Mouse (Mus musculus) neural tube, embryonic 10.5 days (tissue): Measurements from ENCODE around the gene Cdkal1.

Experiments
- DNase-seq: peaks from one replicate; pipeline ENCODE4 v3.0.0-alpha.2; 2017; ENCODE audit warnings: low spot score; ENCODE audit errors: extremely low spot score

The Cdkal1 gene

GRCm38 (mm10) chr13:29415967-29416366, 439.5 kb downstream of the Cdkal1 start:
- peak; percentile 46 for DNase-seq

GRCm38 (mm10) chr13:29414878-29415277, 440.6 kb downstream of the Cdkal1 start:
- no peak for DNase-seq

DNA sequence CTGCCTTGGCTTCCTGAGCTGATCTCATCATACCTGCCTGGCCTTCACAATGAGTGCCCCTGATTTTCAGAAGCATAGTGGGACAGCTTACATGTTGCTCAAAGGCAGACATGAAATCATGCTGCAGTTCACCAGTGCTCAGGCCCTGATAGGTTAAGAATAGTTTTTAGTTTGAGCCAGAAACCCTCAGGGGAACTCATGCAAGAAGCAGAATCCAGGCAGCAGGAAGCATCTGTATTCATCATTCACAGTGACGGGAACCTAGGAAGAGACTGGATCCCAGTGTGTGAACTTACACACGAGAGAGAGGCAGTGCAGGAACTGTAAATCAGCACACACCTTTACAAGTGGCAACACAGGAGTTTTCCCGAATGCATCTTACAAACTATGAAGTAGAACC, 441.0 kb downstream of the Cdkal1 start:
- no peak for DNase-seq

GRCm38 (mm10) chr13:29411176-29411575, 444.3 kb downstream of the Cdkal1 start:
- DNase-seq, result no peak

- no peak for DNase-seq
Observed at GRCm38 (mm10) chr13:29407619-29408018, 447.9 kb downstream of the Cdkal1 start.

- DNase-seq, result no peak
Observed at GRCm38 (mm10) chr13:29405316-29405715, 450.2 kb downstream of the Cdkal1 start.

- DNase-seq, result no peak
Observed at GRCm38 (mm10) chr13:29403217-29403616, 452.3 kb downstream of the Cdkal1 start.

DNA sequence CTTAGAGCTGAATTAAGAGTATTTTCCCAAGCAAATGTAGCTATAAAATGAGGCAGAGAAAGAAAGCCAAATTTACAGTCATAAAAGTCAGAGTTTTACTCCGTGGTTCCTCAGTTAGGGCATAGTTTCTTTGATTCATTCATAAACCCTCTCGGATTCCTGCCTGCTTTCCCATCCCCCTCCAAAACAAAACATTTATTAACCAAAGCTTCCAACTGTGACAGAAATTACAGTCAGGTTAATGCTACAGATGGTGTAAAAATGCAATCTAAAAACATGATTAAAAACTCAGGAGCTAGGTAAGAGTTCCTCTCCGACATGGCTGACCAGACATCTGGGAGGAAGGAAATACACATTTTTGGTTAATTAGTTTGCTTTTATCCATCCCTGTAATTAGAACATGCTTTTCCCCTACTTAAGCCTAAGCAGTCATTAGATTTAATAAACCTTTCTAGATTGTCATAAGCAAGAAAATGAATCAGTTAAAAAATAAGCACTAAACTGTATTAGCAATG, 452.9 kb downstream of the Cdkal1 start:
- DNase-seq, result no peak

DNA sequence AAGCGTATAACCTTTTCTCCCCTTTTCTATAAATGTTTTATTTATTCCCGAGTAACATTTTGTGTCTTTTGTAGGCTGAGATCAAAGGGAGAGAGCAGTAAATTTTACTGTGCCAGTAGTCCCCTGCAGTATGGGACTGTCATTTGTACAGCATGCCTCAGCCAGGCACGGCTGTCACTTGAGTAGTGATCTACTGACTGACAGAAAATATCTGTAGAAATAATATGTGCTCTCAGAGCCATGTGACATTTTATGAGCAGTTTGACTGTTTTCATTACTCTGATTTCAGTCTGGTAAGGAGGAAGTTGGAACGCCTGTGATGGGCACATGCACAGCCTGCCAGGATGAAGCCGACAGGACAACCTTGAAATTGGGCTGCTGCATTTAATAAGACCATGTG, 455.6 kb downstream of the Cdkal1 start:
- no peak for DNase-seq

DNA sequence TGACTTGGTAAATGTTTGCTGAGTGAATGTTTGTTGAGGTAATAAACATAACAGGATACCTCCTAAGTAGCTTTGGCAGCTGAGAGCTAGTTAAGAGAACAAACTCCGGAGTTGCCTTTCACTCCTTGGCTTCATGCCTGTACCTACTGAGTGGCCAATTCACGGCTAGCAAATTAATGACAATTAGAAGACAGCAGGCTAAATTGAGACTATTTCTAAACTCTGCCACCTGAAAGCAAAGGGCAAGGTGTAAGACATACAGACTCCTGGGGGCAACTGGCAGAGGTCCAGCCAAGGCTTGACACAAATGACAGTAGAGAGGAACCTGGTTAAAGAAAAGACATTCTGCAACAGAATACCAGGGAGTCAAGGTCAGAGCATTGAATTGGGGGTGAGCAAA, 457.0 kb downstream of the Cdkal1 start:
- no peak for DNase-seq

DNA sequence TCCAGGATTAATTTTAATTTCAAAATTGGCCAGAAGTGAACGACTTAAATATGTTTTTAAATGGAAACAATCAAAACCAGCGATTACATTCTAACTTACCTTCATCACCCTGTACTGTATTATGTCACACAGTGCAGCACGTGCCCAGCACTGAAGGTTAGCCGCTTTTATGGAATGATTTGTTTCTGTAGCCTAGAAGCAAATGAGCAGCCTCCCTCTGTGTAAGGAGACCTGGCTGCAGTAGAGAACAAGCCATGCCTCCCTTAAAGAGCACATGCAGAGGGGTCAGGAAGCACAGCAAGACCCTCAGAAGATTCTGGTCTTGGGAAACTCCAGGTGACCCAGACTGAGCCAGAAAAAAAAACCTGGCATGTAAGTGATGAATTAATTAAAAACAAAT, 459.8 kb downstream of the Cdkal1 start:
- no peak for DNase-seq

DNA sequence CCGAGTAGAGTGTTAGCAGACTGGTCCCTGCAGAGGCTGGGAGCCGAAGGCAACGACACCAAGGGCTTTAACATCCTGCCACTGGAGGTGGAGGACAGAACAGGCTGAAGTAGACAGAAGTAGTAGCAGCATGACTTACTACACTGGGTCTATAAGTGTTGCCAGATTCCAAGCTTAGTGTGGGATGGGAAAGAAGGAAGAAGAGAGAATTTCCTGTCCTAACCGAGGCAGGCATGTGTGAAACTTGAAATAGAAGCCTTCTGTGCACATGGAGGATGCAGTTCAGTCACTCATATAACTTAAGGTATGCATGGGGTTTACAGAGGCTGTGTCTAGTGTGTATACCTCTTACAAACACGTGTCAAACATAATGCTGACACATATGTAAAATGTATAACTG, 465.4 kb downstream of the Cdkal1 start:
- DNase-seq, result no peak

- DNase-seq, result no peak
Observed at GRCm38 (mm10) chr13:29388918-29389317, 466.6 kb downstream of the Cdkal1 start.

DNA sequence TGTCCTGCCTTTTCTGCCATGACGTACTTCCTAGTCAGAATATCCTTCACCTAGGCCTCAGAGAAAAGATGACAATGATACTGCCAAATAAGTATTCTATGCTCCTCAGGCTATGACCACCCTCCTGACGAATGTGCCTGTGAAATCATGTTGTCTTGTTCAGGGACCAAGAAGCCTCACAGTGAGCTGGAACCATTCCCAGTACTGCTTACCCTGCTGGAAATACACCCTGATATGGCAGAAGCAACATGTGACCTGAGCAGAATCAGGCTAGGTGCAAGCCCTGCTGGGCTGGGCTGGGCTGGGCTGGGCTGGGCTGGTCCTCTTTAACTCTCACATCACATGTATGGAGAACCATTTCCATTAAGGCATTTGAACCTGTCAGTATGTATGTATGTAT, 477.9 kb downstream of the Cdkal1 start:
- DNase-seq, result no peak

DNA sequence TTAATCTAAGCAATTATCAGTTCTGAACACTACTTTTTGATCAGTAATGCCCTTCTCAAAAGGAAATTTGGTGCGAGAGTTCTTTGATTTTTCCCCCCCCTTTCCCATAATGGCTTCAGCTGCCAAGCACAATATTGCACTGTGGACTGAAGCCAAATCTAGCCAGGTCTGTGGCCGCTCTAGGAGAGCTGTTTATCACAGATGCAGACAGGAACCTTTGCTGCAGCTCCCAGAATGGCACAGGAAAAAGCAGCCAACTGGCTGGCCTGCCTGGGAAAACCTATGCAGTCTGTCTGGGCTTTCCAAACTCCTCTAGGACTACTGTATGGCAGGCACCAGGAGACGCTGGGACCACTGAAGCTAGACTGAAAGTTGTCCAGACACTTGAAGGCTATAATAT, 483.6 kb downstream of the Cdkal1 start:
- no peak for DNase-seq

GRCm38 (mm10) chr13:29371466-29371771, 484.1 kb downstream of the Cdkal1 start:
- DNase-seq, result no peak

- peak; percentile 38 for DNase-seq
Observed at GRCm38 (mm10) chr13:29370731-29371465, 484.6 kb downstream of the Cdkal1 start.

- no peak for DNase-seq
Observed at GRCm38 (mm10) chr13:29368806-29369205, 486.7 kb downstream of the Cdkal1 start.

DNA sequence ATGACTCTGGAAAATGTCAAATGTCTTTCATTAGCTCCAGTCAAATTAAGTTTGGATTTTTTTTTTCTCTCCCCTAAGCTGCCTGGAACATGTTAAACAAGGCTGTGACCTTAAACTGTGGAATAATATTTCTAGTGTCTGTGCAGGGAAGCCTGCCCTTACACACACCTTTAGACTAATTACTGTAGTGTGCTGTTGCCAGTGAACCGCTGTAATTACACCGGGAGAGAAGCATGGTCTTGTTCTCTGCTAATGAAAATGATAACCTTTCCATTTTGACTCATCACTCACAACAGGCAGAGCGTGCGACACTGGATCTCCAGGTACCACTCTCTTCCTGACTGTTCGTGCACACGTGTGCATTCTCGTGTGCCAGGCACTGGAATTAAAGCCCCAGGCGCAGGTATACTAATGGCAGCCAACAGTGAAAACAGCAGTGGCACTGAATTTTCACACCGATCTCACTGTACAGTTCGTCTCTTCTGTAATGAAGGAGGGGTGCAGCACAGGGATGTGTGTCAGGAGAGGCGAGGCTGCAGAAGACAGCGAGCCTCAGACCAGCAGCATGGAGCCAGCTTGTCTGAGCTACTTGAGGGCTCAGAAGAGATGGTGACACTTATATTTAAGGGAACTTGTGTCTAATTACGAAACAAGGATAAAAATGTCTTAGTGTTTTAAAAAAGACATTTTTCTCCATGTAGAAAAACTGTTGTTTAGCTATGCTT, 490.4 kb downstream of the Cdkal1 start:
- no peak for DNase-seq

GRCm38 (mm10) chr13:29364009-29364408, 491.5 kb downstream of the Cdkal1 start:
- DNase-seq, result no peak

GRCm38 (mm10) chr13:29361842-29362241, 493.6 kb downstream of the Cdkal1 start:
- DNase-seq, result no peak

GRCm38 (mm10) chr13:29360899-29361298, 494.6 kb downstream of the Cdkal1 start:
- DNase-seq, result no peak

DNA sequence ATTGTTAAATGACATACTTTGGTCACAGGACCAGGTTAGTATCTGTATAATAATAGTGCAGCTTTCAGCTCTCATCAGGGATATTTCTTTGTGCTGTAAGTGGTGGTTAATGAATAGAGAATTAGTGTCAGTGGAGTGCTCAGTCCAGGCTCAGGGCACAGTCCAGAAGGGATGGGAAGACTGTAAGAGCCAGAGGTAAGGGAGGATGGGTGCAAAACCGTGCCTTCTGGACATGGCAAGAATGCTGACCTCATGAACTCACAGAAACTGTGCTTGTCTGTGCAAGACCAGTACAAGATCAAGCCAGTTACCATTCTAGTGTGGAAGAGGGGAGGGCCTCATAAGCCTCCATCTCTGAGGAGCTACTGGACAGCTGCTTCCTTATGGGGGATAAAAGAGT, 496.1 kb downstream of the Cdkal1 start:
- no peak for DNase-seq
